Comparison of ENCODE assay signal across 8 mouse cellular contexts in the genomic region with DNA sequence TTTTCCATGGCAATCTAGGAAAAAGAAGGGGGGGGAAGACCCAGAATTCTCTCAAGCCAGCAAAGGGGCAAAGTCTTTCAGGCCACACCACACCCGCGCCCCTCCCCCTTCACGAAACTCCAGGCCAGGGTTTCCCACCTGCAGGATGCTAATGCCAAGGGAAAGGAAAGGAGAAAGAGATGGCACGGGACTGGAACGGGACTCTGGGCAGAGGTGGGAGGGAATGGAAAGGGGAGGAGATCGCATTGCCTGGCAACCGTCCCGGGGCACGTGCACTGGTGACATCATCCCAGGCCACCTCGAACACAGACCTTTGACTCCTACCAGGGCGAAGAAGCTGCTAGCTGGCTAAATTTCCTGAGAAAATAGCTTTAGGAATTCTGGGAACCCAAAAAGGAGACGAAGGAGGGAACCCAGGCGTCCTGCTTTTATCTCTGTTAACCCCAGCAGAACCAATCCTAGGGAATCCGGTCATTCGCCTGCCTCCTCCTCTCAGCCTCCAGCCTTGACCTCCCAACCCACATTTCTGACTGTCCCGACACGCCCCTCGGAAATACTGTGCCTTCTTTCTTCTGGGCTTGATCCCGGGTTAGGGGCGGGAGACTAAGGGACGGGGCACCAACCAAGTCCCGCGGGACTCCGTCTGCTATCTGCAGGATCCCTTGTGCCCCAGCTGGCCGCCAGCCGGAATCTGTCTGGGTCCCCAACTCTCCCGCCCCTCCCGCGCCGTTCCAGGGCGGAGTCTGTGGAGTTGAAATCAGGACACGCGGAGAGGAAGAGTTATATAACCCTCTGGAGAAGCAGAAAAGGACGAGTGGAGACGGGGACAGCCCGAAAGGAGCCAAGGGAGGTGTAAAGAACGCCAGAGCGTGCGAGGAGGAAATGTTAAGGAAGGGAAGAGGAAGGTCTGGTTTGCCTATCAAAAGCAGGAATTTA. TPM values are rescaled to one million over a fixed set of nuclear protein-coding genes. Genes with fewer than 3 reads are reported as not detected.
DNase-seq lines count a peak whose midpoint lies in the region; ATAC-seq and TF ChIP-seq lines count a peak whose summit lies in the region.

No protein-coding gene starts in this region.

- no peaks in the 10 kb centered on the region for H3K9me3 ChIP-seq in ES-E14 (ENCODE audit: control insufficient read depth, insufficient read depth, low read depth, low read length)
- no peaks in the 10 kb centered on the region for H3K9me3 ChIP-seq in forebrain, embryonic 16.5 days (ENCODE audit: control insufficient read depth, low read length)
- H3K9me3 ChIP-seq in neural tube, embryonic 15.5 days (replicated peaks) = no peaks in the 10 kb centered on the region

- TF ChIP-seq CTCF in cerebellum, adult 2 months (IDR thresholded peaks at IDR 0.05; ENCODE audit: borderline replicate concordance, insufficient read depth, low read depth, low read length) = no peak
- TF ChIP-seq CTCF in lung, adult 2 months (IDR thresholded peaks at IDR 0.05; ENCODE audit: insufficient read depth, low read length) = no peak
- TF ChIP-seq CTCF in thymus, adult 2 months (IDR thresholded peaks at IDR 0.05; ENCODE audit: borderline replicate concordance, control insufficient read depth, extremely low read depth, insufficient read depth, low read length, poor library complexity) = no peak

- no peaks in the 10 kb centered on the region for H3K36me3 ChIP-seq in ES-E14 (ENCODE audit: control insufficient read depth, insufficient read depth, low read length, poor library complexity, severe bottlenecking)
- no peaks in the 10 kb centered on the region for H3K36me3 ChIP-seq in forebrain, embryonic 16.5 days (ENCODE audit: control insufficient read depth, insufficient read depth)
- peaks cover 5% of the 10 kb centered on the region for H3K36me3 ChIP-seq in neural tube, embryonic 15.5 days
- no peaks in the 10 kb centered on the region for H3K36me3 ChIP-seq in thymus, adult 2 months (ENCODE audit: control insufficient read depth, insufficient read depth, low read length)

- no peaks in the 10 kb centered on the region for H3K27me3 ChIP-seq in cerebellum, adult 2 months (ENCODE audit: control insufficient read depth, insufficient read depth, low read length)
- peaks cover 10% of the 10 kb centered on the region for H3K27me3 ChIP-seq in forebrain, embryonic 16.5 days (replicated peaks; ENCODE audit: control insufficient read depth, insufficient read depth, low read length)
- peaks cover 23% of the 10 kb centered on the region for H3K27me3 ChIP-seq in neural tube, embryonic 15.5 days (replicated peaks)
- no peaks in the 10 kb centered on the region for H3K27me3 ChIP-seq in thymus, adult 2 months (ENCODE audit: control insufficient read depth, insufficient read depth, low read length)

- H3K9ac ChIP-seq in ES-E14 (ENCODE audit: insufficient read depth, low read depth, low read length, poor library complexity, severe bottlenecking) = peak overlapping the region; percentile 85
- peak overlapping the region; percentile 64 for H3K9ac ChIP-seq in forebrain, embryonic 16.5 days (replicated peaks; ENCODE audit: low read depth, low read length)
- peak overlapping the region; percentile 60 for H3K9ac ChIP-seq in neural tube, embryonic 15.5 days (replicated peaks)

- peak; percentile 7; the same call in 1 of the 2 replicates for ATAC-seq in forebrain, embryonic 16.5 days
- peak; percentile 29; the same call in 1 of the 2 replicates for ATAC-seq in neural tube, embryonic 15.5 days (ENCODE audit: low FRiP score)

- H3K4me3 ChIP-seq in ES-E14 (ENCODE audit: insufficient read depth in 1 of 2, low read depth in 1 of 2, low read length in 2 of 2, poor library complexity in 1 of 2, severe bottlenecking in 1 of 2) = peak overlapping the region; percentile 71 to 79
- peak overlapping the region; percentile 78 for H3K4me3 ChIP-seq in cerebellum, adult 2 months (replicated peaks; ENCODE audit: insufficient read depth, low read depth, low read length)
- peak overlapping the region; percentile 75 for H3K4me3 ChIP-seq in forebrain, embryonic 16.5 days (replicated peaks; ENCODE audit: low read length)
- H3K4me3 ChIP-seq in lung, adult 2 months (replicated peaks; ENCODE audit: extremely low read depth, low read depth, low read length) = peak overlapping the region; percentile 87
- H3K4me3 ChIP-seq in neural tube, embryonic 15.5 days (replicated peaks) = peak overlapping the region; percentile 65
- H3K4me3 ChIP-seq in thymus, adult 2 months (ENCODE audit: control insufficient read depth, insufficient read depth, low read length) = peak overlapping the region; percentile 38

- intact Hi-C loops in heart, postnatal 36 days (cut with DNase I) = loop anchor here (1.0 to 10.0 kb wide), 6 partner anchors 8 to 817 kb away; a partner anchor contains a TSS

- in situ Hi-C loops in ES-E14 (cut with MboI; ENCODE audit: low sequenced_read_pairs in 2 of 2, unreplicated experiment in 2 of 2) = no loop called here

- H3K4me1 ChIP-seq in ES-E14 (ENCODE audit: control insufficient read depth in 2 of 2, insufficient read depth in 2 of 2, low read length in 2 of 2, poor library complexity in 1 of 2) = peaks cover 6 to 35% of the 10 kb centered on the region in 2 experiments
- peaks cover 8% of the 10 kb centered on the region; the same call in 1 of the 2 replicates for H3K4me1 ChIP-seq in cerebellum, adult 2 months (ENCODE audit: control insufficient read depth, insufficient read depth, low read length)
- H3K4me1 ChIP-seq in forebrain, embryonic 16.5 days (replicated peaks; ENCODE audit: control insufficient read depth, insufficient read depth, low read length) = peaks cover 57% of the 10 kb centered on the region
- H3K4me1 ChIP-seq in lung, adult 2 months (ENCODE audit: control insufficient read depth, insufficient read depth, low read length) = peaks cover 10% of the 10 kb centered on the region; the same call in 1 of the 2 replicates
- peaks cover 70% of the 10 kb centered on the region for H3K4me1 ChIP-seq in neural tube, embryonic 15.5 days
- peaks cover 59% of the 10 kb centered on the region for H3K4me1 ChIP-seq in thymus, adult 2 months (replicated peaks; ENCODE audit: control insufficient read depth, insufficient read depth, low read length)

- H3K4me2 ChIP-seq in forebrain, embryonic 16.5 days (ENCODE audit: low read length) = peak overlapping the region; percentile 90
- H3K4me2 ChIP-seq in neural tube, embryonic 15.5 days = peak overlapping the region; percentile 96

- WGBS in cerebellum, adult 2 months = under 1% methylated on average over 39 of the region's 39 CpGs
- under 1% methylated on average over 39 of the region's 39 CpGs for WGBS in forebrain, embryonic 16.5 days
- WGBS in lung, adult 2 months = 2% methylated on average over 39 of the region's 39 CpGs
- under 1% methylated on average over 39 of the region's 39 CpGs for WGBS in neural tube, embryonic 15.5 days
- WGBS in thymus, adult 2 months = 1% methylated on average over 39 of the region's 39 CpGs

- H3K27ac ChIP-seq in ES-E14 (ENCODE audit: insufficient read depth, low read depth, low read length, poor library complexity, severe bottlenecking) = peak overlapping the region; percentile 85
- peak overlapping the region; percentile 98 for H3K27ac ChIP-seq in cerebellum, adult 2 months (ENCODE audit: insufficient read depth, low read length)
- H3K27ac ChIP-seq in forebrain, embryonic 16.5 days (ENCODE audit: low read length) = peak overlapping the region; percentile 99
- H3K27ac ChIP-seq in neural tube, embryonic 15.5 days (replicated peaks) = peak overlapping the region; percentile 98
- H3K27ac ChIP-seq in thymus, adult 2 months (ENCODE audit: control insufficient read depth, insufficient read depth, low read length) = peak overlapping the region; percentile 82

- peak; percentile 90; the same call in 1 of the 2 replicates for TF ChIP-seq POLR2A in cerebellum, adult 2 months (IDR thresholded peaks at IDR 0.05; ENCODE audit: borderline replicate concordance, insufficient read depth, low read length)
- TF ChIP-seq POLR2A in lung, adult 2 months (IDR thresholded peaks at IDR 0.05; ENCODE audit: borderline replicate concordance, extremely low read depth, low read depth, low read length) = peak; percentile 91; the same call in 1 of the 2 replicates
- 0 out of 2 replicates have a peak, but pooled peaks have one; percentile 21 for TF ChIP-seq POLR2A in thymus, adult 2 months (IDR thresholded peaks at IDR 0.05; ENCODE audit: control insufficient read depth, extremely low read depth, insufficient read depth, low read length, poor library complexity)

- DNase-seq in ES-E14 (ENCODE audit: low read depth, low spot score) = peak; percentile 94
- DNase-seq in cerebellum, adult 2 months = peak; percentile 97
- peak; percentile 92 to 93 for DNase-seq in heart, postnatal 36 days
- peak; percentile 79 to 88 for DNase-seq in layer of hippocampus, adult 18-20 months (ENCODE audit: low spot score in 2 of 2)
- DNase-seq in lung, adult 2 months = peak; percentile 93
- peak; percentile 69 for DNase-seq in thymus, adult 2 months

RNA-seq across cellular contexts. Expression of a gene that starts 4.2 kb away (rescaled TPM):
- total RNA-seq in ES-E14 (2012; rRNA removed) = 7.9 and 9.4 TPM in 2 replicates
- 14.0 and 16.5 TPM in 2 replicates for polyA plus RNA-seq in cerebellum, adult 2 months (2012; rRNA removed)
- polyA plus RNA-seq in forebrain, embryonic 16.5 days (2015; fragmentation: Nextera tagmentation; extraction: Ambion mirVana) = 48.4 and 52.8 TPM in 2 replicates
- 10 to 100 TPM; 26.1 to 29.1 TPM for total RNA-seq in heart, postnatal 36 days (2021)
- 10 to 100 TPM; 35.7 to 39.3 TPM for total RNA-seq in layer of hippocampus, adult 18-20 months (2021)
- 19.4 and 21.0 TPM in 2 replicates for polyA plus RNA-seq in lung, adult 2 months (2012; rRNA removed)
- 29.4 and 32.6 TPM in 2 replicates for polyA plus RNA-seq in neural tube, embryonic 15.5 days (2015; fragmentation: Nextera tagmentation; extraction: Ambion mirVana)
- polyA plus RNA-seq in thymus, adult 2 months (2012; rRNA removed) = 61.0 and 77.3 TPM in 2 replicates

RNA-seq across cellular contexts. Expression of a gene that starts 19.7 kb away (rescaled TPM):
- 23.9 and 43.3 TPM in 2 replicates for total RNA-seq in ES-E14 (2012; rRNA removed)
- 5.7 and 6.0 TPM in 2 replicates for polyA plus RNA-seq in cerebellum, adult 2 months (2012; rRNA removed)
- polyA plus RNA-seq in forebrain, embryonic 16.5 days (2015; fragmentation: Nextera tagmentation; extraction: Ambion mirVana) = 5.9 and 6.2 TPM in 2 replicates
- total RNA-seq in heart, postnatal 36 days (2021) = 10 to 100 TPM; 23.3 to 29.6 TPM
- 1 to 10 TPM; 2.5 to 2.7 TPM for total RNA-seq in layer of hippocampus, adult 18-20 months (2021)
- 37.8 and 63.1 TPM in 2 replicates for polyA plus RNA-seq in lung, adult 2 months (2012; rRNA removed)
- polyA plus RNA-seq in neural tube, embryonic 15.5 days (2015; fragmentation: Nextera tagmentation; extraction: Ambion mirVana) = 6.2 and 9.1 TPM in 2 replicates
- polyA plus RNA-seq in thymus, adult 2 months (2012; rRNA removed) = 7.3 and 9.3 TPM in 2 replicates

RNA-seq across cellular contexts. Expression of a gene that starts 22.3 kb away (rescaled TPM):
- total RNA-seq in ES-E14 (2012; rRNA removed) = 18.8 and 29.0 TPM in 2 replicates
- 40.2 and 41.9 TPM in 2 replicates for polyA plus RNA-seq in cerebellum, adult 2 months (2012; rRNA removed)
- polyA plus RNA-seq in forebrain, embryonic 16.5 days (2015; fragmentation: Nextera tagmentation; extraction: Ambion mirVana) = 42.5 and 44.2 TPM in 2 replicates
- 10 to 100 TPM; 29.6 to 31.8 TPM for total RNA-seq in heart, postnatal 36 days (2021)
- total RNA-seq in layer of hippocampus, adult 18-20 months (2021) = 10 to 100 TPM; 47.8 to 51.2 TPM
- polyA plus RNA-seq in lung, adult 2 months (2012; rRNA removed) = 21.9 and 24.7 TPM in 2 replicates
- polyA plus RNA-seq in neural tube, embryonic 15.5 days (2015; fragmentation: Nextera tagmentation; extraction: Ambion mirVana) = 29.7 and 31.5 TPM in 2 replicates
- polyA plus RNA-seq in thymus, adult 2 months (2012; rRNA removed) = 37.2 and 41.5 TPM in 2 replicates

RNA-seq across cellular contexts. Expression of a gene that starts 22.4 kb away (rescaled TPM):
- total RNA-seq in ES-E14 (2012; rRNA removed) = 191 and 202 TPM in 2 replicates
- polyA plus RNA-seq in cerebellum, adult 2 months (2012; rRNA removed) = 193 and 200 TPM in 2 replicates
- polyA plus RNA-seq in forebrain, embryonic 16.5 days (2015; fragmentation: Nextera tagmentation; extraction: Ambion mirVana) = 79.2 and 86.1 TPM in 2 replicates
- 100 to 1,000 TPM; 101 to 103 TPM for total RNA-seq in heart, postnatal 36 days (2021)
- total RNA-seq in layer of hippocampus, adult 18-20 months (2021) = 100 to 1,000 TPM; 107 to 123 TPM
- 129 and 141 TPM in 2 replicates for polyA plus RNA-seq in lung, adult 2 months (2012; rRNA removed)
- polyA plus RNA-seq in neural tube, embryonic 15.5 days (2015; fragmentation: Nextera tagmentation; extraction: Ambion mirVana) = 130 and 132 TPM in 2 replicates
- 139 and 170 TPM in 2 replicates for polyA plus RNA-seq in thymus, adult 2 months (2012; rRNA removed)

RNA-seq across cellular contexts. Expression of a gene that starts 48.5 kb away (rescaled TPM):
- 21.6 and 27.0 TPM in 2 replicates for total RNA-seq in ES-E14 (2012; rRNA removed)
- polyA plus RNA-seq in cerebellum, adult 2 months (2012; rRNA removed) = 111 and 115 TPM in 2 replicates
- polyA plus RNA-seq in forebrain, embryonic 16.5 days (2015; fragmentation: Nextera tagmentation; extraction: Ambion mirVana) = 132 and 146 TPM in 2 replicates
- 10 to 100 TPM; 21.8 to 22.8 TPM for total RNA-seq in heart, postnatal 36 days (2021)
- 100 to 1,000 TPM; 531 to 556 TPM for total RNA-seq in layer of hippocampus, adult 18-20 months (2021)
- polyA plus RNA-seq in lung, adult 2 months (2012; rRNA removed) = 120 and 135 TPM in 2 replicates
- 70.6 and 76.1 TPM in 2 replicates for polyA plus RNA-seq in neural tube, embryonic 15.5 days (2015; fragmentation: Nextera tagmentation; extraction: Ambion mirVana)
- polyA plus RNA-seq in thymus, adult 2 months (2012; rRNA removed) = 278 and 280 TPM in 2 replicates

Comparison
In these comparisons a context has a peak if more than half of its experiments do, and no peak if none do; other contexts are left out.
1. Peak in every context shown above with its lines: DNase-seq, ATAC-seq, H3K4me3 ChIP-seq and H3K27ac ChIP-seq.
2. POLR2A ChIP-seq: peak in every context shown above with its lines; median percentile 91 in lung, adult 2 months; 90 in cerebellum, adult 2 months; 21 in thymus, adult 2 months.